Mouse (Mus musculus) forebrain, postnatal 0 days (tissue): ENCODE measurements around the gene Rcl1. TPM values are rescaled to one million over a fixed set of nuclear protein-coding genes. Genes with fewer than 3 reads are reported as not detected.

Experiments
- ATAC-seq: fragments of 200-750 bp; cut with Nextera tagmentation; 2 replicates; pipeline ENCODE4 v1.8.0; 2017; ENCODE audit warnings: mild to moderate bottlenecking, moderate library complexity
- DNase-seq: peaks from one replicate; pipeline ENCODE4 v3.0.0-alpha.2; 2015
- H3K27ac ChIP-seq: fragments of 300-500 bp; sonication (generic); 2 replicates; pipeline ENCODE4 v1.5.1; 2014; ENCODE audit warnings: low read depth, mild to moderate bottlenecking, antibody characterized with exemption, low read length, moderate library complexity, mixed read lengths
- H3K27me3 ChIP-seq: fragments of 300-500 bp; sonication (generic); 2 replicates; pipeline ENCODE4 v1.6.1; 2014; ENCODE audit warnings: mild to moderate bottlenecking, low read length, mixed read lengths; ENCODE audit not compliant: insufficient read depth
- H3K36me3 ChIP-seq: fragments of 300-500 bp; sonication (generic); 2 replicates; pipeline ENCODE4 v1.6.1; 2014; ENCODE audit warnings: mild to moderate bottlenecking, moderate library complexity; ENCODE audit not compliant: insufficient read depth
- H3K4me1 ChIP-seq: fragments of 300-500 bp; sonication (generic); 2 replicates; pipeline ENCODE4 v1.6.1; 2014; ENCODE audit warnings: antibody characterized with exemption; ENCODE audit not compliant: insufficient read depth
- H3K4me2 ChIP-seq: fragments of 300-500 bp; sonication (generic); 2 replicates; pipeline ENCODE4 v1.6.1; 2014; ENCODE audit warnings: low read depth, mild to moderate bottlenecking, moderate library complexity
- H3K4me3 ChIP-seq: fragments of 300-500 bp; sonication (generic); 2 replicates; pipeline ENCODE4 v1.5.1; 2014; ENCODE audit warnings: low read depth, low read length, mixed read lengths
- H3K9ac ChIP-seq: fragments of 300-500 bp; sonication (generic); 2 replicates; pipeline ENCODE4 v1.6.1; 2014; ENCODE audit warnings: mild to moderate bottlenecking
- H3K9me3 ChIP-seq: fragments of 300-500 bp; sonication (generic); 2 replicates; pipeline ENCODE4 v1.6.1; 2016; ENCODE audit warnings: low read length
- CTCF ChIP-seq: sonication (generic); IDR thresholded peaks from 2 replicates; pipeline ENCODE4 v1.5.1; 2016; ENCODE audit warnings: antibody characterized with exemption, control low read depth, low read depth
- WGBS: fragments of 180-500 bp; shearing (Covaris S2); extraction: QIAGEN DNeasy Blood & Tissue Kit; methylation state at CpG from one replicate; pipeline ENCODE4 v1.1.7; 2014; 5-methylcytosine and 5-hydroxymethylcytosine counted together
- polyA plus RNA-seq: library from polyadenylated mRNA; unstranded; fragments of >200 nt; fragmentation: Nextera tagmentation; extraction: Ambion mirVana; gene quantifications from 2 replicates; pipeline ENCODE4 v1.2.1, GENCODE M21; 2015
- total RNA-seq: library from RNA; depleted of rRNA; stranded (reverse); fragments of >200 nt; gene quantifications from 2 replicates; pipeline ENCODE4 v1.2.3, GENCODE M21; 2014

The Rcl1 gene
- total and polyA plus RNA-seq, 2 experiments from 2014 or later = 24.0 to 31.8 TPM

DNA sequence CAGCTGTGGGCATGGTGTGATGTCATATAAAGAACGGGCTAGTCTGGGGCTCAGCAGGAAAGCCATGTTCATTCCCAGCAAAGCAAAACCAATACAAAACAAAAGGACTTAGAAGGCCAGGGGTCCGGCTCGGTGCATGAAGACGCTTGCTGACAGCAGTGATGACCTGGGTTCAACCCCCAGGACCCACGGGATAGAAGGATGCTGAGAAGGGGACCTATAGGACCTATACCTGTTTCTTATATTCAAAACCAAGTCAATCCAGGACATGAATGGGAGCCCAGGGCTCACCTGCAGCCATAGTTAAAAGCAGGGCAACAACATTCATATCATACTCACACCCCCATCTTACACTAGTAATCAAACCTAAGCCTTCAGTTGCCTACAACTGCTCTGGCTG lies 38.2 kb upstream of the Rcl1 start:
- Histone ChIP-seq H3K9ac (no peak overlapping the region), H3K4me1 (no peaks in the 10 kb centered on the region), H3K4me2 (no peak overlapping the region), H3K4me3 (no peak overlapping the region), H3K27me3 (no peaks in the 10 kb centered on the region), H3K27ac (no peak overlapping the region), H3K9me3 (no peaks in the 10 kb centered on the region), H3K36me3 (no peaks in the 10 kb centered on the region)
- WGBS = 82% methylated on average over 5 of the region's 5 CpGs
- TF ChIP-seq CTCF = no peak
- ATAC-seq = no peak
- DNase-seq = no peak

- Histone ChIP-seq H3K9ac (no peak overlapping the region), H3K4me1 (no peaks in the 10 kb centered on the region), H3K4me3 (peak overlapping the region; percentile 3; the same call in 1 of the 2 replicates), H3K27me3 (no peaks in the 10 kb centered on the region), H3K36me3 (no peaks in the 10 kb centered on the region), H3K9me3 (no peaks in the 10 kb centered on the region), H3K27ac (0 out of 2 replicates have a peak overlapping the region, but pooled peaks have one; percentile 4), H3K4me2 (peak overlapping the region; percentile 31)
- WGBS = 13% methylated on average over 18 of the region's 18 CpGs
- ATAC-seq (peak; percentile 90), DNase-seq (peak; percentile 95)
- peak; percentile 97 for TF ChIP-seq CTCF
Observed at GRCm38 (mm10) chr19:29063577-29064363, 37.4 kb upstream of the Rcl1 start.

GRCm38 (mm10) chr19:29064451-29065102 lies 36.6 kb upstream of the Rcl1 start:
- H3K27ac ChIP-seq = 0 out of 2 replicates have a peak overlapping the region, but pooled peaks have one; percentile 4
- TF ChIP-seq CTCF = no peak
- 49% methylated on average over 9 of the region's 9 CpGs for WGBS
- ATAC-seq (peak; percentile 46), DNase-seq (no peak)
- peak overlapping the region; percentile 31 for H3K4me2 ChIP-seq
- no peaks in the 10 kb centered on the region for H3K27me3 ChIP-seq
- H3K36me3 ChIP-seq = no peaks in the 10 kb centered on the region
- H3K9me3 ChIP-seq = no peaks in the 10 kb centered on the region
- H3K9ac ChIP-seq = no peak overlapping the region
- no peaks in the 10 kb centered on the region for H3K4me1 ChIP-seq
- H3K4me3 ChIP-seq = no peak overlapping the region

DNA sequence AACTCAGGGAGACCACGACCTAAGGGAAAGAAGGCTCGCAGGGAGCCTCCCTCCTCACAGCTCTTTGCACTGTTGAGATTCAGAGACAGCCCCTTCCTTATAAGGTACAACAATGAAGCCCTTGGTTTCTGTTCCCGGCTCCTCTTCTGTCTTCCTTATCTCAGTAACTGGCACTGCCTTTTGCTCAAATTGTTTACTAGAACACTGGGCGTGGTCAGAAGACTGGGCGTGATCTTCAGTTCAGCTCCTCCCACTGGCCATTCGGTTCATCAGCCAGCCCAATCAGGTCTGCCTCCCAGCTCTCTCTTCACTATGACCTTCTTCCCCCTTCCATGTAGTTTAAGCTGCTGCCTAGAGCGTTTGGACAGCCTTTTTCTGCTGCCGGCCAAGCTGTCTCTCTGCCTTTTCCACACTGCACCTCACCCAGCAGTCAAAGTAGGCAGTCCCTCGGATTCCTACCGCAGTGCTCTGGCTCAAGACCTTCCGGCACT lies 34.1 kb upstream of the Rcl1 start:
- ATAC-seq = 0 out of 2 replicates have a peak, but pooled peaks have one; percentile 16
- no peaks in the 10 kb centered on the region for H3K27me3 ChIP-seq
- peak overlapping the region; percentile 8; the same call in 1 of the 2 replicates for H3K4me2 ChIP-seq
- H3K4me1 ChIP-seq = no peaks in the 10 kb centered on the region
- no peak overlapping the region for H3K27ac ChIP-seq
- no peaks in the 10 kb centered on the region for H3K9me3 ChIP-seq
- no peak overlapping the region for H3K4me3 ChIP-seq
- H3K9ac ChIP-seq = no peak overlapping the region
- no peak for TF ChIP-seq CTCF
- WGBS = 24% methylated on average over 11 of the region's 11 CpGs
- no peak for DNase-seq
- H3K36me3 ChIP-seq = no peaks in the 10 kb centered on the region

GRCm38 (mm10) chr19:29069195-29069594 lies 32.0 kb upstream of the Rcl1 start:
- 76% methylated on average over 5 of the region's 5 CpGs for WGBS
- Histone ChIP-seq H3K27ac (no peak overlapping the region), H3K4me3 (no peak overlapping the region), H3K9ac (no peak overlapping the region), H3K4me1 (no peaks in the 10 kb centered on the region), H3K36me3 (no peaks in the 10 kb centered on the region), H3K4me2 (no peak overlapping the region), H3K9me3 (no peaks in the 10 kb centered on the region), H3K27me3 (no peaks in the 10 kb centered on the region)
- ATAC-seq = no peak
- DNase-seq = no peak
- TF ChIP-seq CTCF = no peak

- Histone ChIP-seq H3K27ac (no peak overlapping the region), H3K4me2 (no peak overlapping the region), H3K4me3 (no peak overlapping the region), H3K4me1 (no peaks in the 10 kb centered on the region), H3K9ac (no peak overlapping the region), H3K27me3 (no peaks in the 10 kb centered on the region), H3K9me3 (no peaks in the 10 kb centered on the region), H3K36me3 (no peaks in the 10 kb centered on the region)
- DNase-seq (peak; percentile 63), ATAC-seq (0 out of 2 replicates have a peak, but pooled peaks have one; percentile 34)
- WGBS = 20% methylated on average over 6 of the region's 6 CpGs
- TF ChIP-seq CTCF = no peak
Observed at GRCm38 (mm10) chr19:29074802-29075201, 26.4 kb upstream of the Rcl1 start.

DNA sequence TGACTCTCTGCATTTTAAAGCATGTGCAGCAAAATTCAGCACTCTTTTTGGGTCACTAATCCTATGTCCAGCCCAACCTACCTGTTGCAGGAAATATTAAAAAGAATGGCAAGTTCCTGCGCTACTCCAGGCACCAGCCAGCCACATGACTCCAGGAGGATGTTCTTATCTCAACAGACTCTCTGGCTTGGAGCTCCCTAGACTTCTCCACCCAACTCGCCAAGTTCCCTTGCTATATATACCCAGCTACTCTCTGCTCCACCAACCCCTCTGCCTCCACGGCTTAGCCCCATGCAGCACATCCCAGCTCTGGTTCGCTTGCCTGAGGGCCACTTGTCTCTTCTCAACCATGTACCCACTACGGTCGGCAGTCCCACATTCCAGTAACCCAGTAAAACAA lies 12.5 kb upstream of the Rcl1 start:
- Histone ChIP-seq H3K4me2 (no peak overlapping the region), H3K27ac (no peak overlapping the region), H3K9ac (no peak overlapping the region), H3K36me3 (no peaks in the 10 kb centered on the region), H3K9me3 (no peaks in the 10 kb centered on the region), H3K27me3 (no peaks in the 10 kb centered on the region), H3K4me1 (no peaks in the 10 kb centered on the region), H3K4me3 (no peak overlapping the region)
- 86% methylated on average over 6 of the region's 6 CpGs for WGBS
- ATAC-seq (no peak), DNase-seq (no peak)
- no peak for TF ChIP-seq CTCF
